Mouse (Mus musculus): Measurements from ENCODE around the gene Snupn. TPM values are rescaled to one million over a fixed set of nuclear protein-coding genes. Genes with fewer than 3 reads are reported as not detected.

Gene Snupn
- polyA plus RNA-seq (2021; fragmentation: Nextera tagmentation) = 18.7 and 19.1 TPM in 2 replicates
- long read RNA-seq, experiment 1, transcript Snupn-201 (9 exons, 1,391 nt) = major isoform, 47 of 62 reads
- long read RNA-seq, experiment 1, partial matches to known transcripts = 7 of 62 reads
- long read RNA-seq, experiment 1, other reads (novel, unspliced or antisense) = 8 of 62 reads
- long read RNA-seq, experiment 2, transcript Snupn-201 (9 exons, 1,391 nt) = major isoform, 19 of 24 reads
- long read RNA-seq, experiment 2, partial matches to known transcripts = 4 of 24 reads
- long read RNA-seq, experiment 2, other reads (novel, unspliced or antisense) = 1 of 24 reads

DNA sequence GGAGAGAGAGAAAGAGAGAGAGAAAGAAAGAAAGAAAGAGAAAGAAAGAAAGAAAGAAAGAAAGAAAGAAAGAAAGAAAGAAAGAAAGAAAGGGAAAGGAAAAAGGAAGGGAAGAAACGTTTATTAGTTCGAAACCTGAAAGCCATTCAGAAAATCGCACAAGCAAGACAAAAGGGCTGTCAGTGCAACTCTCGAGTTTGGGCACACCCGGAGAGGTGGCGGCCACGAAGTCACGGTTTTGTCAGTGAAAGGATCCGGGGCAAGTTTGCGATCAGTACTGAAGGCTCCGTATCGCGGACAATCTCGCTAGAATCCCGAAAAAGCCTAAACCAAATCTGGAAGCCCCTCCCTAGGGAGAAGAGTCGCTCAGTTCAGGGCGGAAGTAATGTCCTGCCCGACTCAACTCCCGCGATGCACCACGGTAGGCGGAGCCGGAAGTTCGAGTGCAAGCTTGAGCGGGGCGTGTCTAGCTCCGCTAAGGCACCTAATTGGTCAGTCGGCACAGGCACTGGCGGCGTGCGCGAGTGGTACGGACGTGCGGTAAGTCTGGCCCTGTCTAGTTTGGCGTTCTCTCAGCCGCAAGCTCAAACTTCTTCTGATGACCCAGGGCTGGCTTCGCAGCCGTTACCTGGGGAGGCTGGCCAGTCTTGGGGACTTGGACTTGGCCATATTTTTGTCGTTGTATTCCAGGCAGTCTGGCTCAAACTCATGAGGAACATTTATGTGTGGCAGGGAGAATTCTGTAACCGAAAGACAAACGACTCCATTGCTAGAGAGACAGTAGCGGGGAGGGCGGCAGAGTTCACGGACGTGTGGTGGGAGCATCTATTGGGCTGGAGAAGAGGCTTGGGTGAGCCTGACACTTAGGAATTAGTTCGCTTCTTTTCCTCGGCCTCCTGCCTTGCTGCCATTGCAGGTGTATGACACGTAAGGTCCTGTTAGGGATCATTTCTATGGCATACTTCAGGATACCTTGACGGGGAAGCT is at the start of gene Snupn:
Gene Snupn, plus strand, starts transcription at position 465 of the 987 bp plus-strand sequence.

DNA sequence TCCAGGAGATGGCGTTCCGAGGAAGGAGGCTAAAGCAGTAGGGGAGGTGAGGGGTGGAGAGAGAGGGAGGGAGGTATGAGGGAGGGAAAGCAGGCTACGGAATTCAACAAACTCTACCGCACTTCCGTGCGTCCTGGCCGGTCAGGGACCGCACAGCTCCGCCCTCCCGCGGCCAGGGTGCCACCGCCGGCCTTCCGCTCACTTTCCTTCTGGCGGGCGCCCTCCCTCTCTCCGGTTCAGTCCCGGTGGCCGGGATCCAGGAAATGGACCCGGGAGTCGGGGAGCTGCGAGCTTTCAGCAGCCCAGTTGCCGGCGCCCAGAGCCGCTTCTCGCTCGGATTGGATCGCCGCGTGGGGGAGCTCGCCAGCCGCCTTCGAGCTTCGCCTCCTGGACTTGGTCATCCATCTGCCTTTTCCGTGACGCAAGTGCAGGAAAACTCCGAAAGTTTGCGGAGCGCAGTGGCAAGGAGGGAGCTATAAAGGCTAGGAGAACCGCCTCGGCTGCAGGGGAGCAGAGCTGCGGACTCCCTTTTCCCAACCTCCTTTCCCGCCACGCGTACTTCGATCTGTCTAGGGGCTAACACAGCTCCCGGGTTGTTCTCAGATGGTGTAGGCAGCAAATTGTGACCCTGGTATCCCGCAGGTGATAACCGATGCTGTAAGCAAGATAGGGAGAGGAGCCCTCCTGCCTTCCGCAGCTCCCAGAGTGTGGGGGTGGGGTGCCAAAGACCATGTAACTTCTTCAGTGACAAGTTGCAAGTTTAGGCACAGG is 22.5 kb upstream of the Snupn start, which contains the start of gene Snx33:
Gene Snx33, minus strand, starts transcription at position 331 of the 771 bp plus-strand sequence.

DNA sequence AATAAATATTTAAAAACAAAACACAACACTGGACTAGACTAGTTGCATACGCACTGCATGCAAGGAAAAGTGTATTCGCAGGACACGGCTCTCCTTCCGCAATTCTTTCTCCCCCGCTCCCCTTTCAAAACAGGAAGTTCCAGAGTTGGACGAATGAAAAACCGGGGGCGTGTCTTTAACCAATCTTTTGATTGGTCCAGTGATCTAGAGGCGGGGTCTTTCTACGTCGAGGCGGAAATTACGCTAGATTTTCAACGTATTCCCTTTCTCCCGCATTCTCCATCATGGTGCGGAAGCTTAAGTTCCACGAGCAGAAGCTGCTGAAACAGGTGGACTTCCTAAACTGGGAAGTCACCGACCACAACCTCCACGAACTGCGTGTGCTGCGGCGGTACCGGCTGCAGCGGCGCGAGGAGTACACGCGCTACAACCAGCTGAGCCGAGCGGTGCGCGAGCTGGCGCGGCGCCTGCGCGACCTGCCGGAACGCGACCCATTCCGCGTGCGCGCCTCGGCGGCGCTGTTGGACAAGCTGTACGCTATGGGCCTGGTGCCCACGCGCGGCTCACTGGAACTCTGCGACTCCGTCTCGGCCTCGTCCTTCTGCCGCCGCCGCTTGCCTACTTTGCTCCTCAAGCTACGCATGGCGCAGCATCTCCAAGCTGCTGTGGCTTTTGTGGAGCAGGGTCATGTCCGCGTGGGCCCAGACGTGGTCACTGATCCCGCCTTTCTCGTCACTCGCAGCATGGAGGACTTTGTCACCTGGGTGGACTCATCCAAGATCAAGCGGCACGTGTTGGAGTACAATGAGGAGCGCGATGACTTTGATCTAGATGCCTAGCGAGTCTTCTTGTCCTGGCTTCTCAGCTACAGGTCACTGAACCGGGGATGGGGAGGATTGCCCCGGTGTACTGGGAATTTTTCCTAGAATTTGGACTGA is 13.2 kb upstream of the Snupn start, which contains the start of gene Imp3:
Gene Imp3, plus strand, starts transcription at position 253 of the 938 bp plus-strand sequence.

DNA sequence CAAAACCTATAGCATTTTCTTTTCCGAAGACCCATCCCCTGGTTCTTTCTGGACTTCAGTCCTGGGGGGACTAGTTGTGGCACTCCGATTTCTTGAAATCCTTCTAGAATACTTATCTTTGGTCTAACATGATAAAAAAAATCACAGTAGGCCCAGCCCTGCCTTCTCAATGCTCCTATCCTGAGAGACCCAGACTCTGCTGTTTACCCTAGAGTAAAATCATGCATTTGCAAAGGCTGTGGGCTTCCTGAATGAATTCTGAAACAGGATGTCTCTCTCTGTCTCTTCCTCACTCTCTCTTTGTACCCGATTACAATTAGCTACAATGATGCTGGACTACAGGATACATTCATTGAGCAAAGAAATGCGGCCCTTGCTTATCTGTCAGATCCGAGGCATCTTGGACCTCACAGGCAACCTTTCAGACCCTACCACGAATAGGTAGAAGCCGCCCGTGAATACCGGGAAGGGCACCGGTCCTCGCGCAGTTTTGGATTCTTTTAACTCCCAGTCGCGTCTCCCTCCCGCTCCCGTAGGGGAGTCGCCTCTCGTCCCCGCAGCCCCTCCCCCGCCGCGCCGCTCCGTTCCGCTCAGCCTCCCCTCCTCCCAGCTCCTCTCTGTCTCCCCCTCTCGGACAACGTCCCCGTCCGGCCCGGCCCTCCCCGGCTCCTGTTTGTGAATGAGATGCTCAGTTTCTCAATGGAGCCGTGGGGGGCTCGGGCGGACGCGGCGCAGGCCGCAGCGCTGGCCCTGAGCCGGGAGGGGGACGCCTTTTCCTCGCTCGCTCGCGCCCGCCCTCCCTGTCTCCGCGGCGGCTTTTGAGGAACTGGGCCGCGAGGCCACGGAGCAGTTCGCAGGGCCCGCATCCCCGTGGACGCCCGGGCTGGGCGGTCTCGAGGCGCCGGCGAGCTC is 43.9 kb downstream of the Snupn start, which contains the start of gene Ptpn9:
Gene Ptpn9, plus strand, starts transcription at position 638 of the 912 bp plus-strand sequence.

Other genes starting within 250 kb of the Snupn start
- 70.6 and 172 TPM in 2 replicates for gene Lingo1, start 154.4 kb upstream of the Snupn start, polyA plus RNA-seq (2021; fragmentation: Nextera tagmentation)
- 0.28 and 0.45 TPM in 2 replicates for gene Odf3l1, start 86.2 kb upstream of the Snupn start, polyA plus RNA-seq (2021; fragmentation: Nextera tagmentation)
- 3.9 and 4.8 TPM in 2 replicates for gene Cspg4, start 85.8 kb upstream of the Snupn start, polyA plus RNA-seq (2021; fragmentation: Nextera tagmentation)
- gene Snx33, start 22.5 kb upstream of the Snupn start, polyA plus RNA-seq (2021; fragmentation: Nextera tagmentation) = 2.9 and 3.0 TPM in 2 replicates
- 84.1 and 97.0 TPM in 2 replicates for gene Imp3, start 13.4 kb upstream of the Snupn start, polyA plus RNA-seq (2021; fragmentation: Nextera tagmentation)
- gene Ptpn9, start 44.0 kb downstream of the Snupn start, polyA plus RNA-seq (2021; fragmentation: Nextera tagmentation) = 4.8 and 12.3 TPM in 2 replicates
- gene Sin3a, start 121.2 kb downstream of the Snupn start, polyA plus RNA-seq (2021; fragmentation: Nextera tagmentation) = 4.5 and 13.7 TPM in 2 replicates
- gene Man2c1, start 179.8 kb downstream of the Snupn start, polyA plus RNA-seq (2021; fragmentation: Nextera tagmentation) = 17.3 and 19.7 TPM in 2 replicates
- gene Neil1, start 197.4 kb downstream of the Snupn start, polyA plus RNA-seq (2021; fragmentation: Nextera tagmentation) = 4.0 and 4.4 TPM in 2 replicates
- gene Commd4, start 207.5 kb downstream of the Snupn start, polyA plus RNA-seq (2021; fragmentation: Nextera tagmentation) = 168 and 181 TPM in 2 replicates

Data from left cerebral cortex, adult 6 months (tissue).